Mouse (Mus musculus) MEL (cell line): ENCODE measurements around the gene Lin52. TPM values are rescaled to one million over a fixed set of nuclear protein-coding genes. Genes with fewer than 3 reads are reported as not detected.

Experiments used
- DNase-seq: peaks from one replicate; pipeline ENCODE4 v3.0.0; 2011; ENCODE audit warnings: low read depth, low spot score
- H3K27ac ChIP-seq: 2 replicates; pipeline ENCODE4 v1.5.1; 2012; ENCODE audit warnings: low read depth, mild to moderate bottlenecking, control low read depth, low read length, moderate library complexity; ENCODE audit not compliant: control insufficient read depth
- H3K27me3 ChIP-seq, 2 experiments: fragments of 150-350 bp in 1 of 2; sonication (generic) in 1 of 2; 2 replicates each; pipeline ENCODE4 v1.6.1; 2012; ENCODE audit warnings: low read length in 2 of 2, mild to moderate bottlenecking in 2 of 2, improper control_type of control experiment in 1 of 2, moderate library complexity in 1 of 2; ENCODE audit not compliant: insufficient read depth in 2 of 2, control insufficient read depth in 1 of 2
- H3K36me3 ChIP-seq, 2 experiments: 2 replicates each; pipeline ENCODE4 v1.6.1; 2012 to 2014; ENCODE audit warnings: low read length in 2 of 2, improper control_type of control experiment in 1 of 2, inconsistent platforms in 1 of 2, mild to moderate bottlenecking in 1 of 2; ENCODE audit not compliant: insufficient read depth in 2 of 2, control insufficient read depth in 1 of 2
- H3K4me1 ChIP-seq, 2 experiments: fragments of 150-350 bp in 1 of 2; sonication (generic) in 1 of 2; 2 replicates each; pipeline ENCODE4 v1.6.1; 2012; ENCODE audit warnings: low read length in 2 of 2, improper control_type of control experiment in 1 of 2, mild to moderate bottlenecking in 1 of 2; ENCODE audit not compliant: insufficient read depth in 2 of 2, control insufficient read depth in 1 of 2
- H3K4me3 ChIP-seq, 2 experiments: fragments of 150-350 bp in 1 of 2; sonication (generic) in 1 of 2; 2 replicates each; pipeline ENCODE4 v1.5.1; 2012; ENCODE audit warnings: low read depth in 2 of 2, low read length in 2 of 2, mild to moderate bottlenecking in 2 of 2, moderate library complexity in 2 of 2, control low read depth in 1 of 2, improper control_type of control experiment in 1 of 2; ENCODE audit not compliant: control insufficient read depth in 1 of 2, insufficient read depth in 1 of 2
- H3K79me2 ChIP-seq: 2 replicates; pipeline ENCODE4 v1.6.1; 2012; ENCODE audit warnings: mild to moderate bottlenecking, low read length, moderate library complexity; ENCODE audit not compliant: control insufficient read depth, poor library complexity, insufficient read depth
- H3K9ac ChIP-seq: 2 replicates; pipeline ENCODE4 v1.6.1; 2012; ENCODE audit warnings: low read depth, mild to moderate bottlenecking, control low read depth, low read length, moderate library complexity; ENCODE audit not compliant: control insufficient read depth, poor library complexity, severe bottlenecking
- H3K9me3 ChIP-seq: fragments of 150-350 bp; sonication (generic); replicated peaks from 2 replicates; pipeline ENCODE4 v1.6.1; 2012; ENCODE audit warnings: mild to moderate bottlenecking, low read length, improper control_type of control experiment, moderate library complexity; ENCODE audit not compliant: insufficient read depth
- BHLHE40 ChIP-seq: IDR thresholded peaks from 2 replicates; pipeline ENCODE4 v1.6.1; 2012; ENCODE audit warnings: low read depth, mild to moderate bottlenecking, inconsistent platforms, low read length, improper control_type of control experiment, borderline replicate concordance
- CHD1 ChIP-seq: IDR thresholded peaks from 2 replicates; pipeline ENCODE4 v1.6.1; 2012; ENCODE audit warnings: low read depth, mild to moderate bottlenecking, inconsistent platforms, low read length, improper control_type of control experiment
- E2F4 ChIP-seq: IDR thresholded peaks from 2 replicates; pipeline ENCODE4 v1.6.1; 2011; ENCODE audit warnings: low read depth, low read length, improper control_type of control experiment, borderline replicate concordance
- ELF1 ChIP-seq: IDR thresholded peaks from 2 replicates; pipeline ENCODE4 v1.6.1; 2014; ENCODE audit warnings: low read depth, mild to moderate bottlenecking, inconsistent platforms, low read length, improper control_type of control experiment, moderate library complexity
- HCFC1 ChIP-seq: IDR thresholded peaks from 2 replicates; pipeline ENCODE4 v1.6.1; 2012; ENCODE audit warnings: low read depth, mild to moderate bottlenecking, inconsistent platforms, low read length, improper control_type of control experiment, moderate library complexity
- KAT2A ChIP-seq: conservative IDR thresholded peaks from 2 replicates; pipeline ENCODE4 v1.6.1; 2012; ENCODE audit warnings: low read depth, low read length, improper control_type of control experiment, inconsistent platforms
- MAX ChIP-seq: IDR thresholded peaks from 2 replicates; pipeline ENCODE4 v1.6.1; 2011; ENCODE audit warnings: low read length, improper control_type of control experiment
- MEF2A ChIP-seq: IDR thresholded peaks from 2 replicates; pipeline ENCODE4 v1.6.1; 2014; ENCODE audit warnings: low read depth, mild to moderate bottlenecking, inconsistent platforms, low read length, improper control_type of control experiment; ENCODE audit not compliant: poor library complexity, insufficient replicate concordance, severe bottlenecking; ENCODE audit errors: extremely low read depth
- MXI1 ChIP-seq: IDR thresholded peaks from 2 replicates; pipeline ENCODE4 v1.6.1; 2011; ENCODE audit warnings: mild to moderate bottlenecking, low read depth, low read length, improper control_type of control experiment
- NRF1 ChIP-seq: IDR thresholded peaks from 2 replicates; pipeline ENCODE4 v1.6.1; 2014; ENCODE audit warnings: low read depth, mild to moderate bottlenecking, inconsistent platforms, low read length, improper control_type of control experiment, moderate library complexity; ENCODE audit not compliant: poor library complexity, insufficient read depth, severe bottlenecking
- RAD21 ChIP-seq: IDR thresholded peaks from 2 replicates; pipeline ENCODE4 v1.6.1; 2011; ENCODE audit warnings: mild to moderate bottlenecking, low read depth, low read length, improper control_type of control experiment
- SIN3A ChIP-seq: IDR thresholded peaks from 2 replicates; pipeline ENCODE4 v1.6.1; 2012; ENCODE audit warnings: low read length, improper control_type of control experiment, inconsistent platforms
- TAL1 ChIP-seq: IDR thresholded peaks from 2 replicates; pipeline ENCODE4 v1.6.1; 2012; ENCODE audit warnings: mild to moderate bottlenecking, inconsistent platforms, low read length, moderate library complexity, mixed read lengths
- TBP ChIP-seq: IDR thresholded peaks from 2 replicates; pipeline ENCODE4 v1.8.0; 2011; ENCODE audit warnings: low read depth, low read length, improper control_type of control experiment
- UBTF ChIP-seq: IDR thresholded peaks from 2 replicates; pipeline ENCODE4 v1.6.1; 2012; ENCODE audit warnings: low read depth, mild to moderate bottlenecking, inconsistent platforms, low read length, improper control_type of control experiment, moderate library complexity, borderline replicate concordance; ENCODE audit not compliant: insufficient read depth
- USF2 ChIP-seq, 2 experiments: IDR thresholded peaks; 2 replicates each; pipeline ENCODE4 v1.6.1; 2011 to 2012; ENCODE audit warnings: improper control_type of control experiment in 2 of 2, low read length in 2 of 2, borderline replicate concordance in 1 of 2, inconsistent platforms in 1 of 2, low read depth in 1 of 2, mild to moderate bottlenecking in 1 of 2; ENCODE audit not compliant: insufficient read depth in 1 of 2
- ZKSCAN1 ChIP-seq: IDR thresholded peaks from 2 replicates; pipeline ENCODE4 v1.6.1; 2012; ENCODE audit warnings: low read depth, mild to moderate bottlenecking, inconsistent platforms, low read length, improper control_type of control experiment, moderate library complexity
- polyA plus RNA-seq, 2 experiments: library from polyadenylated mRNA; stranded (reverse) in 1 of 2; unstranded in 1 of 2; fragments of >175 nt in 1 of 2; fragments of >200 nt in 1 of 2; gene quantifications; 2 replicates each; pipeline versions ENCODE4 v1.2.1 to v1.2.4; 2012; ENCODE audit warnings: low replicate concordance in 2 of 2, low read depth in 1 of 2; ENCODE audit not compliant: insufficient read length in 2 of 2, insufficient read depth in 1 of 2, missing spikeins in 1 of 2
- total RNA-seq: library from RNA; depleted of rRNA; stranded (reverse); fragments of 300-350 nt; gene quantifications from 2 replicates; pipeline ENCODE4 v1.2.3, GENCODE M21; 2012

The Lin52 gene
- total and polyA plus RNA-seq, 3 experiments, result 6.7 to 7.7 TPM; not detected in 1

DNA sequence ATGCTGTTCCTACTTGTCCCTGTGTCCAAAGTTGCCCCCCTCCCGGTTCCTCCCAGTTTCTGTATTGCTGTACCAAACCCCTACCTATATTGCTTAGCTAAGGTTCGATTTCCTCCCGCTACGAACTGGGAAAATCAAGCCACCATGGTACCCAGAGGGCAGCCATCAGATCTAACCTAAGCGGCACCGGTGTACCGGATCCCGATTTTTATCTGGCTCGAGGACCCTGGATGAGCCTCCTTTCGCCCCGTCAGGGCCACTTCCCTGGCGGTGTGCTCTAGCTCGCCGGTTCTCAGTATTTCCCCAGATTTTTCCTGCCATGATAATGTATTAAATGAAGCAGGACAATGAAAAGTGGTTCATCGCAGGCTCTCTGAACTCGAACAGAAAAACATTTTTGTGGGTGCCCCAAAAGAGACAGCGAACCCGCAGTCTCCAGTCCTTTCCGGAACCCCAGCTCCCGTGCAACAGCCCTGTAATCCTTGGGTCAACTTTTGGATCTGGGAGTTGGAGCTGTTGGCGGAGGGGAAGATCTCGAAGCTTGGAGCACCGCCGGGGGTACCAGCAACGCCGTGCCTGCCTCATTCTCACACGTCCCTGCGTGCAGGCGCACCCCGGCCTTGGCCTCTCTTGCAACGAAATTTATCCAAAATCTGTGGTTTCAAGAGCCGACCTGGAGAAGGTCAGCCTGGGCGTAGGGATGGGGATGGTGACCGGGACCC is 119.6 kb downstream of the Lin52 start:
- DNase-seq, result no peak
- no peak overlapping the region for H3K9ac ChIP-seq
- no peak overlapping the region for H3K4me3 ChIP-seq
- no peaks in the 10 kb centered on the region for H3K4me1 ChIP-seq
- peaks cover 1 to 5% of the 10 kb centered on the region in 2 experiments; a peak in 3 of 4 replicates for H3K27me3 ChIP-seq
- no peaks in the 10 kb centered on the region for H3K36me3 ChIP-seq
- H3K79me2 ChIP-seq, result no peaks in the 10 kb centered on the region
- H3K27ac ChIP-seq, result no peak overlapping the region
- H3K9me3 ChIP-seq, result no peaks in the 10 kb centered on the region
- TF ChIP-seq BHLHE40, result no peak

- Histone ChIP-seq H3K79me2 (no peaks in the 10 kb centered on the region), H3K36me3 (no peaks in the 10 kb centered on the region), H3K27ac (no peak overlapping the region), H3K9me3 (no peaks in the 10 kb centered on the region)
- TF ChIP-seq HCFC1, result no peak
- no peak for TF ChIP-seq SIN3A
- no peak for TF ChIP-seq KAT2A
- no peak for TF ChIP-seq MEF2A
- TF ChIP-seq USF2 (IDR thresholded peaks at IDR 0.05; ENCODE audit: borderline replicate concordance in 1 of 2, insufficient read depth in 1 of 2, low read depth in 1 of 2, low read length in 2 of 2), result no peak
- no peak for TF ChIP-seq ZKSCAN1
- TF ChIP-seq CHD1, result no peak
- TF ChIP-seq, all 39 proteins: peak for 0
- DNase-seq, result no peak
- Histone ChIP-seq H3K9ac (no peak overlapping the region), H3K27me3 (peaks cover 1 to 5% of the 10 kb centered on the region in 2 experiments; a peak in 3 of 4 replicates), H3K4me1 (no peaks in the 10 kb centered on the region), H3K4me3 (no peak overlapping the region)
Observed at GRCm38 (mm10) chr12:84571466-84572340, 120.5 kb downstream of the Lin52 start.

- no peak for DNase-seq
Observed at GRCm38 (mm10) chr12:84572341-84572720, 121.1 kb downstream of the Lin52 start.

More at GRCm38 (mm10) chr12:84572341-84572720, 121.1 kb downstream of the Lin52 start:
- Histone ChIP-seq H3K27ac (no peak overlapping the region), H3K27me3 (peaks cover 1 to 5% of the 10 kb centered on the region in 2 experiments; a peak in 3 of 4 replicates), H3K4me1 (no peaks in the 10 kb centered on the region), H3K4me3 (no peak overlapping the region), H3K9ac (no peak overlapping the region), H3K36me3 (no peaks in the 10 kb centered on the region), H3K9me3 (no peaks in the 10 kb centered on the region), H3K79me2 (no peaks in the 10 kb centered on the region)
- TF ChIP-seq CHD1 (no peak), TAL1 (no peak), MAX (no peak), NRF1 (no peak), TBP (no peak), MEF2A (no peak), UBTF (no peak), ELF1 (no peak), E2F4 (no peak), RAD21 (no peak), MXI1 (no peak)
